Mouse (Mus musculus) lung, embryonic 16.5 days (tissue): ENCODE results near the gene Sp140. TPM values are rescaled to one million over a fixed set of nuclear protein-coding genes. Genes with fewer than 3 reads are reported as not detected.
"Not testable (repeated sequence)": the region's sequence is repeated elsewhere in the genome, so short reads cannot be mapped to it uniquely, and the experiment has no call there.

ENCODE experiments used
- ATAC-seq: fragments of 200-750 bp; cut with Nextera tagmentation; 2 replicates; pipeline ENCODE4 v1.8.0; 2017; ENCODE audit warnings: low read depth, mild to moderate bottlenecking, moderate library complexity
- H3K27ac ChIP-seq: fragments of 300-500 bp; sonication (generic); 2 replicates; pipeline ENCODE4 v1.5.1; 2014; ENCODE audit warnings: mild to moderate bottlenecking, control low read depth, low read length
- H3K27me3 ChIP-seq: fragments of 300-500 bp; sonication (generic); 2 replicates; pipeline ENCODE4 v1.6.1; 2014; ENCODE audit warnings: low read depth, low read length, mixed read lengths; ENCODE audit not compliant: control insufficient read depth, insufficient read depth
- H3K36me3 ChIP-seq: fragments of 300-500 bp; sonication (generic); 2 replicates; pipeline ENCODE4 v1.6.1; 2014; ENCODE audit warnings: low read length; ENCODE audit not compliant: control insufficient read depth, insufficient read depth
- H3K4me1 ChIP-seq: fragments of 300-500 bp; sonication (generic); replicated peaks from 2 replicates; pipeline ENCODE4 v1.6.1; 2014; ENCODE audit warnings: low read length, mixed read lengths; ENCODE audit not compliant: control insufficient read depth, insufficient read depth
- H3K4me2 ChIP-seq: fragments of 300-500 bp; sonication (generic); 2 replicates; pipeline ENCODE4 v1.6.1; 2014; ENCODE audit warnings: low read depth, low read length, control low read depth
- H3K4me3 ChIP-seq: fragments of 300-500 bp; sonication (generic); 2 replicates; pipeline ENCODE4 v1.5.1; 2014; ENCODE audit warnings: mild to moderate bottlenecking, low read length, control low read depth
- H3K9ac ChIP-seq: fragments of 300-500 bp; sonication (generic); 2 replicates; pipeline ENCODE4 v1.6.1; 2014; ENCODE audit warnings: low read length, control low read depth
- H3K9me3 ChIP-seq: fragments of 300-500 bp; sonication (generic); 2 replicates; pipeline ENCODE4 v1.6.1; 2016; ENCODE audit warnings: low read length; ENCODE audit not compliant: control insufficient read depth
- WGBS: fragments of 180-500 bp; shearing (Covaris S2); extraction: QIAGEN DNeasy Blood & Tissue Kit; methylation state at CpG from one replicate; pipeline ENCODE4 v1.1.7; 2014; 5-methylcytosine and 5-hydroxymethylcytosine counted together
- polyA plus RNA-seq: library from polyadenylated mRNA; unstranded; fragments of >200 nt; fragmentation: Nextera tagmentation; extraction: Ambion mirVana; gene quantifications from 2 replicates; pipeline ENCODE4 v1.2.1, GENCODE M21; 2015

Gene Sp140
- polyA plus RNA-seq, 1 experiment from 2014 or later, result 1.9 TPM

- not testable (repeated sequence) for H3K9me3 ChIP-seq, H3K36me3 ChIP-seq, H3K9ac ChIP-seq, H3K4me1 ChIP-seq, H3K27me3 ChIP-seq, H3K4me3 ChIP-seq, H3K4me2 ChIP-seq, H3K27ac ChIP-seq, ATAC-seq
- WGBS, result 71% methylated on average over 1 of the region's 2 CpGs
These were observed 11.5 kb upstream of the Sp140 start for GRCm38 (mm10) chr1:85588697-85589096.

- not testable (repeated sequence) for H3K4me3 ChIP-seq, H3K9ac ChIP-seq, H3K4me1 ChIP-seq, H3K36me3 ChIP-seq, H3K27ac ChIP-seq, ATAC-seq, H3K27me3 ChIP-seq, H3K4me2 ChIP-seq, H3K9me3 ChIP-seq
- WGBS, result 74% methylated on average over 8 of the region's 8 CpGs
These were observed 7.7 kb upstream of the Sp140 start for GRCm38 (mm10) chr1:85592526-85592925.

DNA sequence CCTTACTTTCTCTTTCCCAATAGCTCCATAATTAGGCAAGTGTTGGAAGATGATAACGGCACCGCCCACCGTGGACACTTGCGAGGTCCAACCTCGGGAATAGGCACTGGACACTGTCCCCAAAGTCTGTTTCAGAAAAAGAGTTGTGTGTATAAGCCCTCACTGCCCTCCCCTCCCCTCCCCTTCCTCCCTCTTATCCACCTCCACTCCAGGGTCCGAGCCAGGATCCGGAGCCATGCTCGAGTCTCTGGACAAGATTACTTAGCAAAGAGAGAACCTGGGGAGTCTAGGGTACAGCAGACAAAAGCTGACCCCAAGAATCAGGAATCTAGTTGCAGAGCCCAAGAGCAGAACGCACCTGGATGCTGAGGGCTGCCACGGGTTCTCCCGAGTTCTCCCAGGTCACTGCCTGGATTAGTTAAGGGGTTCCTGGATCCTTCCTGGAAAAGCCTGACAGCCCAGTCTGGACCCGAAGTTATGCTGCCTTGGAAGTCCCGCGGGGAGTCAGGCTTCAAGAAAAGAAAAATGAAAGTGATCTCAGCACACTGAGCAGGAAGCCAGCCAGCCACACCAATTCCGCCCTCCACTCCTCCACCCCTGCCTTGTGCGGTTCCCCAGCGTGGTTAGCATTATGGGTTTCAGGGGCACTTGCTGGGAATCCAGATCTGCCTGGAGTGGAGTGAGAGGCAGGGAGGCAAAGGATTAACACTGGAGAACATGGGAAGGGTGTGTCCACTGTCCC lies 1.7 kb upstream of the Sp140 start, which contains the start of gene Sp110:
Gene Sp110 (minus strand): TSS at position 547 of the 742 bp plus-strand sequence.
- not testable (repeated sequence) for H3K4me2 ChIP-seq, ATAC-seq, H3K36me3 ChIP-seq, H3K4me1 ChIP-seq, H3K4me3 ChIP-seq, H3K9ac ChIP-seq, H3K27me3 ChIP-seq, H3K27ac ChIP-seq, H3K9me3 ChIP-seq
- 71% methylated on average over 16 of the region's 17 CpGs for WGBS

- H3K4me2 ChIP-seq, result 0 out of 2 replicates have a peak overlapping the region, but pooled peaks have one; percentile 21
- not testable (repeated sequence) for H3K36me3 ChIP-seq, H3K9me3 ChIP-seq, H3K9ac ChIP-seq, H3K4me3 ChIP-seq, H3K4me1 ChIP-seq, ATAC-seq, H3K27me3 ChIP-seq, H3K27ac ChIP-seq
- WGBS, result 51% methylated on average over 4 of the region's 4 CpGs
These were observed 616 bp downstream of the Sp140 start for GRCm38 (mm10) chr1:85600794-85601193.

- H3K27me3 ChIP-seq, H3K4me1 ChIP-seq, H3K4me2 ChIP-seq, H3K36me3 ChIP-seq, H3K9me3 ChIP-seq, H3K4me3 ChIP-seq, H3K9ac ChIP-seq, H3K27ac ChIP-seq, ATAC-seq: not testable (repeated sequence)
- WGBS, result no CpG with 5 or more reads among the region's 1 CpGs
These were observed 4.2 kb downstream of the Sp140 start for GRCm38 (mm10) chr1:85604341-85604740.

DNA sequence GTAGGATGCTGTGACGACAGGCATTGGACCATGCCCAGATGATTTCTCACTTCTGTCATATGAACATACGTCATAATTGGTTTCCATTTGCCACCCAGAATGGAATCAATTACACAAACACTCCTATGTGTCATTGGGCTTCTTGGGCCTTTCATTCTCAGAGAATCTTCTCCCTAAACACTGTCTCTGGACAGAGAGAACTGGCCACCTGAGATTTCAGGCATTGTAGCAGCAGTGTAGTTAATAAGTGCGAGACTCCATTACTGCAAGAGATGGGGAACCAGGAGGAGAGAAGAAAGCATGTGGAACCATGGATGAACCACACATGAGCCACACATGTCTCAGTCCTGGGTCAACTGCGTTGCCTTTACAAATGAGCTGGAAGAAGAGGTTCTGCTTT lies 8.2 kb downstream of the Sp140 start:
- H3K4me2 ChIP-seq, H3K4me3 ChIP-seq, H3K36me3 ChIP-seq, H3K27ac ChIP-seq, H3K27me3 ChIP-seq, H3K9ac ChIP-seq, H3K4me1 ChIP-seq, H3K9me3 ChIP-seq, ATAC-seq: not testable (repeated sequence)
- WGBS, result 78% methylated on average over 3 of the region's 4 CpGs

- not testable (repeated sequence) for H3K27ac ChIP-seq, ATAC-seq, H3K4me1 ChIP-seq, H3K4me3 ChIP-seq, H3K36me3 ChIP-seq, H3K27me3 ChIP-seq, H3K9me3 ChIP-seq, H3K9ac ChIP-seq, H3K4me2 ChIP-seq
- WGBS, result no CpG with 5 or more reads among the region's 4 CpGs
These were observed 10.4 kb downstream of the Sp140 start for GRCm38 (mm10) chr1:85610581-85610980.

- not testable (repeated sequence) for H3K4me2 ChIP-seq, H3K27ac ChIP-seq, H3K4me3 ChIP-seq, H3K9me3 ChIP-seq, H3K4me1 ChIP-seq, H3K9ac ChIP-seq, ATAC-seq, H3K36me3 ChIP-seq, H3K27me3 ChIP-seq
- WGBS, result 91% methylated on average over 3 of the region's 3 CpGs
These were observed 14.9 kb downstream of the Sp140 start for GRCm38 (mm10) chr1:85615096-85615495.

DNA sequence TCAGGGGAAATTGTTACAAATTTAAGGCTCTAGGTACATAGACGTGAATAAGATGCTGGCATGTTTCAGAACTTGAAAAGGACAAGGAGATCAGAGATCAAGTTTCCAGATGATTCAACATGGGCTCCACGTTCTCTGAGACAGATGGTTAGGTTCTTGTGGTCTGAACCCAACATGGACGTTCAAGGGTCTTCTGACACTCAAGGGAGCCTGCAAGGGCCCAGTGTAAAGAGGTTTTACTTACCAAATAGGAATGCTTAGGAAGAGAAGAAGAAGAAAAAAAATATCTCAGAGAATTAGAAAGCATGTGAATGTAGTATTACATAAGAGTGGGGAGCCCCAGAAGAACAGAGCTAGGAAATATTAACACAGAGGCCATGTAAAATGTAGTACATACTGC lies 15.6 kb downstream of the Sp140 start:
- not testable (repeated sequence) for H3K4me1 ChIP-seq, H3K9ac ChIP-seq, H3K36me3 ChIP-seq, ATAC-seq, H3K27ac ChIP-seq, H3K27me3 ChIP-seq, H3K9me3 ChIP-seq, H3K4me2 ChIP-seq, H3K4me3 ChIP-seq
- 41% methylated on average over 3 of the region's 3 CpGs for WGBS

DNA sequence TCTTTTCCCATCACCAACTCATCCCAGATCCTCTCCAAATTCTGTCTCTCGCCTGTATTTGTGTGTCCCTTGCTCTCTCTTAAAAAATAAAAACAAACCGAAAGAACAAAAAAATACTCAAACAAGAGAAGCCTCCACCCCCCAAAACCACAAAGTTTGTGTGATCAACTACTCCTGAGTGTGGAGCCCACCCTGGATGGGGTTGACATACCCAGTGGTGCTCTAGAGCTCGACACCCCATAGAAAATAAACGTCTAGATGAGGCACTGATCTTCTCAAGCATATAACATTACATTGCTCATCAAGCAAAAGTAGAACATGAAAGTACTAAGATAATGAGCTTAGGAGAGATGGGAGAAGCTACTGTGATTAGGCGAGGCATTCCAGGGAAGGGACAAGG lies 17.0 kb downstream of the Sp140 start:
- WGBS, result 59% methylated on average over 4 of the region's 5 CpGs
- H3K27ac ChIP-seq, H3K36me3 ChIP-seq, H3K9me3 ChIP-seq, H3K4me2 ChIP-seq, H3K27me3 ChIP-seq, H3K4me1 ChIP-seq, H3K4me3 ChIP-seq, ATAC-seq, H3K9ac ChIP-seq: not testable (repeated sequence)
